Mouse (Mus musculus) heart, embryonic 16.5 days (tissue): ENCODE measurements at regions not wholly inside any gene's neighbourhood (a gene's known extent, or its start where the extent isn't known, plus 50 kb on each side); places are given as distances from the start of the nearest gene placed in this dataset.

ENCODE experiments used
- ATAC-seq: fragments of 200-750 bp; cut with Nextera tagmentation; replicated peaks from 2 replicates; pipeline ENCODE4 v1.8.0; 2017; ENCODE audit warnings: moderate number of reproducible peaks; ENCODE audit not compliant: insufficient read depth, low FRiP score; ENCODE audit errors: extremely low read depth
- H3K27ac ChIP-seq: fragments of 300-500 bp; sonication (generic); 2 replicates; pipeline ENCODE4 v1.5.1; 2014; ENCODE audit warnings: mild to moderate bottlenecking, low read length, control low read depth, moderate library complexity
- H3K27me3 ChIP-seq: fragments of 300-500 bp; sonication (generic); 2 replicates; pipeline ENCODE4 v1.6.1; 2014; ENCODE audit warnings: low read length, mixed read lengths; ENCODE audit not compliant: control insufficient read depth, insufficient read depth
- H3K36me3 ChIP-seq: fragments of 300-500 bp; sonication (generic); 2 replicates; pipeline ENCODE4 v1.6.1; 2014; ENCODE audit not compliant: control insufficient read depth, insufficient read depth
- H3K4me1 ChIP-seq: fragments of 300-500 bp; sonication (generic); 2 replicates; pipeline ENCODE4 v1.6.1; 2014; ENCODE audit warnings: low read length, mixed read lengths; ENCODE audit not compliant: control insufficient read depth, insufficient read depth
- H3K4me2 ChIP-seq: fragments of 300-500 bp; sonication (generic); 2 replicates; pipeline ENCODE4 v1.6.1; 2014; ENCODE audit warnings: low read depth, mild to moderate bottlenecking, control low read depth, low read length
- H3K4me3 ChIP-seq: fragments of 300-500 bp; sonication (generic); 2 replicates; pipeline ENCODE4 v1.5.1; 2014; ENCODE audit warnings: mild to moderate bottlenecking, control low read depth, low read length
- H3K9ac ChIP-seq: fragments of 300-500 bp; sonication (generic); 2 replicates; pipeline ENCODE4 v1.6.1; 2014; ENCODE audit warnings: low read length, control low read depth
- H3K9me3 ChIP-seq: fragments of 300-500 bp; sonication (generic); replicated peaks from 2 replicates; pipeline ENCODE4 v1.6.1; 2016; ENCODE audit warnings: low read length; ENCODE audit not compliant: control insufficient read depth
- WGBS: fragments of 180-500 bp; shearing (Covaris S2); extraction: QIAGEN DNeasy Blood & Tissue Kit; methylation state at CpG from one replicate; pipeline ENCODE4 v1.1.7; 2014; 5-methylcytosine and 5-hydroxymethylcytosine counted together

GRCm38 (mm10) chr14:24550763-24551471, 64.0 kb downstream of the Rps24 start:
- ATAC-seq: no peak
- H3K4me1 ChIP-seq: no peaks in the 10 kb centered on the region
- WGBS: 62% methylated on average over 7 of the region's 7 CpGs
- H3K27ac ChIP-seq: no peak overlapping the region
- H3K27me3 ChIP-seq: no peaks in the 10 kb centered on the region
- no peak overlapping the region for H3K4me3 ChIP-seq
- no peak overlapping the region for H3K4me2 ChIP-seq
- H3K9me3 ChIP-seq: peaks cover 5% of the 10 kb centered on the region
- no peaks in the 10 kb centered on the region for H3K36me3 ChIP-seq
- H3K9ac ChIP-seq: no peak overlapping the region

GRCm38 (mm10) chr14:24551472-24551783, 64.5 kb downstream of the Rps24 start:
- Histone ChIP-seq H3K9me3 (peaks cover 5% of the 10 kb centered on the region), H3K36me3 (no peaks in the 10 kb centered on the region), H3K4me3 (no peak overlapping the region), H3K4me2 (no peak overlapping the region), H3K9ac (no peak overlapping the region), H3K27ac (no peak overlapping the region), H3K4me1 (no peaks in the 10 kb centered on the region), H3K27me3 (no peaks in the 10 kb centered on the region)
- 76% methylated on average over 3 of the region's 3 CpGs for WGBS
- ATAC-seq: no peak

- WGBS: 49% methylated on average over 9 of the region's 9 CpGs
- no peaks in the 10 kb centered on the region for H3K27me3 ChIP-seq
- peaks cover 9% of the 10 kb centered on the region; the same call in 1 of the 2 replicates for H3K4me1 ChIP-seq
- H3K4me2 ChIP-seq: no peak overlapping the region
- H3K36me3 ChIP-seq: no peaks in the 10 kb centered on the region
- no peaks in the 10 kb centered on the region for H3K9me3 ChIP-seq
- no peak overlapping the region for H3K9ac ChIP-seq
- no peak for ATAC-seq
- H3K4me3 ChIP-seq: no peak overlapping the region
- no peak overlapping the region for H3K27ac ChIP-seq
Observed at GRCm38 (mm10) chr14:24564801-24565624, 78.1 kb downstream of the Rps24 start.

- Histone ChIP-seq H3K27ac (no peak overlapping the region), H3K4me3 (no peak overlapping the region), H3K4me1 (peaks cover 9% of the 10 kb centered on the region; the same call in 1 of the 2 replicates), H3K36me3 (no peaks in the 10 kb centered on the region), H3K9me3 (no peaks in the 10 kb centered on the region), H3K4me2 (no peak overlapping the region), H3K27me3 (no peaks in the 10 kb centered on the region), H3K9ac (no peak overlapping the region)
- WGBS: 85% methylated on average over 10 of the region's 10 CpGs
- ATAC-seq: no peak
Observed at GRCm38 (mm10) chr14:24565718-24566322, 78.9 kb downstream of the Rps24 start.

- Histone ChIP-seq H3K4me2 (0 out of 2 replicates have a peak overlapping the region, but pooled peaks have one; percentile 4), H3K36me3 (no peaks in the 10 kb centered on the region), H3K4me1 (peaks cover 28% of the 10 kb centered on the region), H3K27ac (peak overlapping the region; percentile 77), H3K9me3 (no peaks in the 10 kb centered on the region), H3K4me3 (no peak overlapping the region), H3K27me3 (no peaks in the 10 kb centered on the region), H3K9ac (no peak overlapping the region)
- 38% methylated on average over 5 of the region's 5 CpGs for WGBS
- ATAC-seq: peak; percentile 90
Observed at GRCm38 (mm10) chr14:24575111-24575510, 88.2 kb downstream of the Rps24 start.

GRCm38 (mm10) chr14:24578535-24579111, 91.7 kb downstream of the Rps24 start:
- peaks cover 28% of the 10 kb centered on the region for H3K4me1 ChIP-seq
- no peaks in the 10 kb centered on the region for H3K9me3 ChIP-seq
- H3K27ac ChIP-seq: peak overlapping the region; percentile 66
- no peak overlapping the region for H3K9ac ChIP-seq
- H3K4me3 ChIP-seq: no peak overlapping the region
- no peak overlapping the region for H3K4me2 ChIP-seq
- no peaks in the 10 kb centered on the region for H3K27me3 ChIP-seq
- WGBS: 18% methylated on average over 7 of the region's 7 CpGs
- peak; percentile 71 for ATAC-seq
- no peaks in the 10 kb centered on the region for H3K36me3 ChIP-seq

GRCm38 (mm10) chr14:24579153-24579795, 92.3 kb downstream of the Rps24 start:
- H3K4me3 ChIP-seq: no peak overlapping the region
- ATAC-seq: no peak
- H3K9ac ChIP-seq: peak overlapping the region; percentile 37; the same call in 1 of the 2 replicates

GRCm38 (mm10) chr14:24586133-24586908, 99.4 kb downstream of the Rps24 start:
- no peaks in the 10 kb centered on the region; the same call in 1 of the 2 replicates for H3K4me1 ChIP-seq
- no peak for ATAC-seq
- WGBS: 57% methylated on average over 7 of the region's 7 CpGs
- H3K4me3 ChIP-seq: no peak overlapping the region
- no peak overlapping the region for H3K9ac ChIP-seq
- no peaks in the 10 kb centered on the region for H3K36me3 ChIP-seq
- H3K27me3 ChIP-seq: no peaks in the 10 kb centered on the region
- no peak overlapping the region for H3K4me2 ChIP-seq
- H3K27ac ChIP-seq: no peak overlapping the region
- H3K9me3 ChIP-seq: no peaks in the 10 kb centered on the region

More at GRCm38 (mm10) chr14:24579153-24579795, 92.3 kb downstream of the Rps24 start:
- H3K4me1 ChIP-seq: peaks cover 28% of the 10 kb centered on the region
- H3K9me3 ChIP-seq: no peaks in the 10 kb centered on the region
- WGBS: 28% methylated on average over 9 of the region's 9 CpGs
- H3K36me3 ChIP-seq: no peaks in the 10 kb centered on the region
- no peaks in the 10 kb centered on the region for H3K27me3 ChIP-seq
- H3K27ac ChIP-seq: peak overlapping the region; percentile 66
- H3K4me2 ChIP-seq: no peak overlapping the region
